Mouse (Mus musculus): ENCODE measurements around the gene Med4. TPM values are rescaled to one million over a fixed set of nuclear protein-coding genes. Genes with fewer than 3 reads are reported as not detected.
"Not testable (repeated sequence)": the region's sequence is repeated elsewhere in the genome, so short reads cannot be mapped to it uniquely, and the experiment has no call there.

The Med4 gene
- total RNA-seq, 2 experiments from 2014 or later, result 9.3 to 11.8 TPM

- DNase-seq, result no peak
- intact Hi-C loops (cut with DNase I), result no loop called here
Observed at GRCm38 (mm10) chr14:73495753-73496152, 14.1 kb upstream of the Med4 start.

- DNase-seq, result no peak
- intact Hi-C loops (cut with DNase I), result no loop called here
Observed at GRCm38 (mm10) chr14:73501283-73501682, 8.5 kb upstream of the Med4 start.

- intact Hi-C loops (cut with DNase I), result no loop called here
- DNase-seq, result no peak
Observed at GRCm38 (mm10) chr14:73501721-73502120, 8.1 kb upstream of the Med4 start.

- DNase-seq, result no peak
- intact Hi-C loops (cut with DNase I), result no loop called here
Observed at GRCm38 (mm10) chr14:73502591-73503184, 7.1 kb upstream of the Med4 start.

- no peak for DNase-seq
- intact Hi-C loops (cut with DNase I), result no loop called here
Observed at GRCm38 (mm10) chr14:73503237-73503933, 6.4 kb upstream of the Med4 start.

GRCm38 (mm10) chr14:73506283-73506682 is 3.5 kb upstream of the Med4 start:
- intact Hi-C loops (cut with DNase I), result no loop called here
- DNase-seq, result no peak

- intact Hi-C loops (cut with DNase I), result no loop called here
- no peak for DNase-seq
Observed at GRCm38 (mm10) chr14:73507200-73507599, 2.6 kb upstream of the Med4 start.

- intact Hi-C loops (cut with DNase I), result no loop called here
- DNase-seq, result no peak
Observed at GRCm38 (mm10) chr14:73507702-73508376, 2.0 kb upstream of the Med4 start.

- intact Hi-C loops (cut with DNase I), result no loop called here
Observed at GRCm38 (mm10) chr14:73508630-73509395, 1.0 kb upstream of the Med4 start.

GRCm38 (mm10) chr14:73524136-73524535 is 14.3 kb downstream of the Med4 start:
- no peak for DNase-seq
- intact Hi-C loops (cut with DNase I), result loop anchor here (2.0 kb wide), 1 partner anchor 29 kb away; no protein-coding TSS in a partner anchor

More at GRCm38 (mm10) chr14:73508630-73509395, 1.0 kb upstream of the Med4 start:
- DNase-seq, result no peak

- intact Hi-C loops (cut with DNase I), result loop anchor here (2.0 kb wide), 1 partner anchor 28 kb away; no protein-coding TSS in a partner anchor
- peak; percentile 91 to 97 for DNase-seq
Observed at GRCm38 (mm10) chr14:73524766-73525448, 15.1 kb downstream of the Med4 start, which contains the start of gene Sucla2. Gene Sucla2 (plus strand): TSS chr14:73525319.

- intact Hi-C loops (cut with DNase I); DNase-seq: not testable (repeated sequence)
Observed at GRCm38 (mm10) chr14:73528661-73529060, 18.8 kb downstream of the Med4 start.

- DNase-seq, result no peak
- intact Hi-C loops (cut with DNase I), result no loop called here
Observed at GRCm38 (mm10) chr14:73533755-73534465, 24.1 kb downstream of the Med4 start.

- intact Hi-C loops (cut with DNase I), result no loop called here
- no peak for DNase-seq
Observed at GRCm38 (mm10) chr14:73535641-73536040, 25.8 kb downstream of the Med4 start.

- intact Hi-C loops (cut with DNase I), result no loop called here
Observed at GRCm38 (mm10) chr14:73543781-73544180, 34.0 kb downstream of the Med4 start.

GRCm38 (mm10) chr14:73547034-73547433 is 37.2 kb downstream of the Med4 start:
- DNase-seq, result no peak
- intact Hi-C loops (cut with DNase I), result no loop called here

More at GRCm38 (mm10) chr14:73543781-73544180, 34.0 kb downstream of the Med4 start:
- DNase-seq, result no peak

GRCm38 (mm10) chr14:73548051-73548450 is 38.2 kb downstream of the Med4 start, which contains the start of gene Nudt15:
Gene Nudt15 (minus strand): TSS chr14:73548242.
- no peak for DNase-seq
- intact Hi-C loops (cut with DNase I), result no loop called here

- no peak for DNase-seq
- intact Hi-C loops (cut with DNase I), result no loop called here
Observed at GRCm38 (mm10) chr14:73550291-73550690, 40.5 kb downstream of the Med4 start.

GRCm38 (mm10) chr14:73550732-73551131 is 40.9 kb downstream of the Med4 start:
- intact Hi-C loops (cut with DNase I), result no loop called here
- DNase-seq, result no peak

Data from gastrocnemius, postnatal 36 days (tissue).